Mouse (Mus musculus) heart, adult 10 weeks (tissue): Measurements from ENCODE around the gene Cyth3. TPM values are rescaled to one million over a fixed set of nuclear protein-coding genes. Genes with fewer than 3 reads are reported as not detected.

Experiments
- polyA plus RNA-seq: library from polyadenylated mRNA; stranded (reverse); fragments of 350-450 nt; fragmentation: Illumina TruSeq; extraction: RNeasy Lipid Tissue Mini Kit (QIAGEN cat#74804); gene quantifications from one replicate; pipeline ENCODE4 v1.2.3, GENCODE M21; 2014; ENCODE audit warnings: low read depth, low replicate concordance

Gene Cyth3
- 31.7 TPM for polyA plus RNA-seq

GRCm38 (mm10) chr5:143621893-143622622 lies at the start of gene Cyth3:
Gene Cyth3, plus strand, starts transcription at chr5:143622447.

GRCm38 (mm10) chr5:143732180-143732891 lies 110.1 kb downstream of the Cyth3 start, which contains the start of gene Usp42:
Gene Usp42, minus strand, starts transcription at chr5:143732280.

Other genes with a start within 250 kb of the Cyth3 start
- 40.5 TPM for gene Kdelr2, start 218.6 kb upstream of the Cyth3 start, polyA plus RNA-seq
- 7.2 TPM for gene Daglb, start 157.9 kb upstream of the Cyth3 start, polyA plus RNA-seq
- 259 TPM for gene Rac1, start 94.4 kb upstream of the Cyth3 start, polyA plus RNA-seq
- 4.9 TPM for gene Usp42, start 109.8 kb downstream of the Cyth3 start, polyA plus RNA-seq
- 21.9 TPM for gene Eif2ak1, start 195.3 kb downstream of the Cyth3 start, polyA plus RNA-seq